Mouse (Mus musculus) stomach, embryonic 14.5 days (tissue): ENCODE results near the gene Ifrd2. TPM values are rescaled to one million over a fixed set of nuclear protein-coding genes. Genes with fewer than 3 reads are reported as not detected.

ENCODE experiments used
- ATAC-seq: fragments of 200-750 bp; cut with Nextera tagmentation; 2 replicates; pipeline ENCODE4 v1.8.0; 2017; ENCODE audit warnings: low read depth, moderate TSS enrichment; ENCODE audit not compliant: insufficient number of reproducible peaks, insufficient read depth, low FRiP score
- H3K27ac ChIP-seq: fragments of 300-500 bp; sonication (generic); 2 replicates; pipeline ENCODE4 v1.5.1; 2014; ENCODE audit warnings: mild to moderate bottlenecking, low read length, moderate library complexity, mixed read lengths
- H3K27me3 ChIP-seq: fragments of 300-500 bp; sonication (generic); 2 replicates; pipeline ENCODE4 v1.6.1; 2014; ENCODE audit warnings: low read length, control low read depth, mixed read lengths; ENCODE audit not compliant: control insufficient read depth, insufficient read depth
- H3K36me3 ChIP-seq: fragments of 300-500 bp; sonication (generic); 2 replicates; pipeline ENCODE4 v1.6.1; 2014; ENCODE audit warnings: mild to moderate bottlenecking, control low read depth, low read length, moderate library complexity, mixed read lengths; ENCODE audit not compliant: control insufficient read depth, insufficient read depth
- H3K4me1 ChIP-seq: fragments of 300-500 bp; sonication (generic); 2 replicates; pipeline ENCODE4 v1.6.1; 2014; ENCODE audit warnings: low read length, control low read depth, mixed read lengths; ENCODE audit not compliant: control insufficient read depth, insufficient read depth
- H3K4me2 ChIP-seq: fragments of 300-500 bp; sonication (generic); replicated peaks from 2 replicates; pipeline ENCODE4 v1.6.1; 2014; ENCODE audit warnings: low read depth, low read length, control low read depth
- H3K4me3 ChIP-seq: fragments of 300-500 bp; sonication (generic); 2 replicates; pipeline ENCODE4 v1.5.1; 2014; ENCODE audit warnings: low read depth, low read length, control low read depth
- H3K9ac ChIP-seq: fragments of 300-500 bp; sonication (generic); replicated peaks from 2 replicates; pipeline ENCODE4 v1.6.1; 2014; ENCODE audit warnings: low read depth, mild to moderate bottlenecking, control low read depth, low read length, moderate library complexity, mixed read lengths
- H3K9me3 ChIP-seq: fragments of 300-500 bp; sonication (generic); 2 replicates; pipeline ENCODE4 v1.6.1; 2016; ENCODE audit warnings: low read depth, low read length, control low read depth; ENCODE audit not compliant: control insufficient read depth
- WGBS: fragments of 180-500 bp; shearing (Covaris S2); extraction: QIAGEN DNeasy Blood & Tissue Kit; methylation state at CpG from one replicate; pipeline ENCODE4 v1.1.7; 2014; 5-methylcytosine and 5-hydroxymethylcytosine counted together
- polyA plus RNA-seq: library from polyadenylated mRNA; unstranded; fragments of >200 nt; fragmentation: Nextera tagmentation; extraction: Ambion mirVana; gene quantifications from 2 replicates; pipeline ENCODE4 v1.2.1, GENCODE M21; 2014

Ifrd2 gene
- polyA plus RNA-seq, 1 experiment from 2014 or later: 61.1 TPM

DNA sequence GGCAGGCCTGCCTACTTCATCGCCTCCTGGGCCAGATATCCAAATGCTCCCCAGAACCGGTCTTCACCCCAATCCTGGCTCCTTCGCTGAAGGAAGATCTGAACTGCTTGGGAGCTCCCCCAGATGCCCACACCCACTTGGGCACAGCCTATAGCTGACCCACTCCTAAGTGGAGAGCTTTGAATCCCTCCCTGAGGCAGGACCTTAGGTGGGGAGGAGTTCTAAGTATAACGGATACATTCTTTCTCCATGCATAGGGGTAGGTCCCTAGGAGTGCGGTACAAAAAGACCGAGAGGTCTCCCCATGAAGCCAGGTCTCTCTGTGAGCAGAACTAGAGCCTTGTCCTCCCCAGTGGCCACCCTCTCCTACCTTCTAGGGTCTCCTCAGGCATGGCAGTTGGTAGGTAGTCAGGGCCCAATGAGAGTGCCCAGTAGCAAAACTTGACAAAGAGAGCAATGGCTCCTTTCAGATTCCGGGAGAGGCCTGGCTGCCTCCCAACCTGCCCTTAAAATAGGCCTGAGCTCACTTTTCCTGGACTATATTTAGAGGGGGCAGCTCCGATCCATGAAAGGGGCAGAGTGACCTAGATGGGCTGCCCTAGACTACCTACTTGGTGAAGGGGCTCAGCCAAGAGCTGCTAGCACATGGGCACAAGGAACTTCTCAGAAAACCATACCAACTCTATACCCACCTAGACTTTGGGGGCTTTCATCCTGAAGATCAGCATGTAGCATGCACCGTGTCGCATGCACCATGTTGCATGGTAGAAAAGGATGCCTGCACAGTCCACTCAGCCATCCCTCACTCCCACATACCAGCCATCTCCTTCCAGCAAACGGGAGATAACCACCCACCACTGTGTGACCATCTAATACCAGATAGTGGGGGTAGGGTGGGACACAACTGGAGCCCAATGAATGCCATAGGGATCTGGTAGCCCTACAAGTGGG, 9.5 kb downstream of the Ifrd2 start:
- H3K36me3 ChIP-seq: peaks cover 19% of the 10 kb centered on the region

GRCm38 (mm10) chr9:107598385-107598784, 10.9 kb downstream of the Ifrd2 start:
- Histone ChIP-seq H3K27me3 (no peaks in the 10 kb centered on the region), H3K4me1 (no peaks in the 10 kb centered on the region), H3K4me3 (no peak overlapping the region), H3K36me3 (peaks cover 7% of the 10 kb centered on the region; the same call in 1 of the 2 replicates), H3K27ac (no peak overlapping the region), H3K9me3 (no peaks in the 10 kb centered on the region), H3K4me2 (no peak overlapping the region), H3K9ac (no peak overlapping the region)
- 69% methylated on average over 5 of the region's 5 CpGs for WGBS
- no peak for ATAC-seq

More for the DNA sequence above, 9.5 kb downstream of the Ifrd2 start:
- Histone ChIP-seq H3K4me1 (no peaks in the 10 kb centered on the region), H3K27me3 (no peaks in the 10 kb centered on the region), H3K4me3 (no peak overlapping the region), H3K9ac (no peak overlapping the region), H3K4me2 (no peak overlapping the region), H3K27ac (no peak overlapping the region), H3K9me3 (no peaks in the 10 kb centered on the region)
- ATAC-seq: no peak
- 89% methylated on average over 11 of the region's 11 CpGs for WGBS

DNA sequence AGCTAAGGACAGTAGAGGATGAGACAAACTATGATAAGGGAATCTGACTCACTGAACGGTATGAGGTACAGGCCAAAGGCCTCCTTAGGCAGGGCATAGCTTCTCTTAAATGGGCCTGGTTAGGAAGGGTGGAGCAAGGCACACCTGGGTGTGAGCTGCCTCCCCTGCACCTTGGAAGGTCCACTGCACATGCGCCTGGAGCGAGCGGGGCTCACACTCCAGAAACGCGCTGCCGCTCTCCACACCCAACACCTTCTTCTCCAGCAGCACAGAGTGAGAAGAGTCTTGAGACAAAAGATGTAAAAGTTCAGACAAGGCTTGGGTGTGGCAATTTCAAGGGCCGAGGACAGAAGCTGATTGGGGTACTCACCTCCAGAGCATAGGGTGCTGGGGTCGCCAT, 12.0 kb downstream of the Ifrd2 start:
- H3K4me3 ChIP-seq: no peak overlapping the region
- H3K4me1 ChIP-seq: 0 out of 2 replicates have a peak, but pooled peaks cover 5% of the 10 kb centered on the region
- H3K27ac ChIP-seq: no peak overlapping the region
- WGBS: 86% methylated on average over 9 of the region's 9 CpGs
- ATAC-seq: no peak
- 0 out of 2 replicates have a peak, but pooled peaks cover 3% of the 10 kb centered on the region for H3K36me3 ChIP-seq
- no peaks in the 10 kb centered on the region for H3K9me3 ChIP-seq
- H3K4me2 ChIP-seq: no peak overlapping the region
- H3K9ac ChIP-seq: no peak overlapping the region
- H3K27me3 ChIP-seq: no peaks in the 10 kb centered on the region

- no peak overlapping the region for H3K27ac ChIP-seq
- no peak overlapping the region for H3K4me2 ChIP-seq
- WGBS: 65% methylated on average over 14 of the region's 14 CpGs
- no peaks in the 10 kb centered on the region for H3K27me3 ChIP-seq
- 0 out of 2 replicates have a peak, but pooled peaks cover 3% of the 10 kb centered on the region for H3K36me3 ChIP-seq
- H3K9me3 ChIP-seq: no peaks in the 10 kb centered on the region
- no peak overlapping the region for H3K4me3 ChIP-seq
- no peak for ATAC-seq
- no peak overlapping the region for H3K9ac ChIP-seq
- 0 out of 2 replicates have a peak, but pooled peaks cover 8% of the 10 kb centered on the region for H3K4me1 ChIP-seq
Observed at GRCm38 (mm10) chr9:107599842-107600241, 12.4 kb downstream of the Ifrd2 start.

DNA sequence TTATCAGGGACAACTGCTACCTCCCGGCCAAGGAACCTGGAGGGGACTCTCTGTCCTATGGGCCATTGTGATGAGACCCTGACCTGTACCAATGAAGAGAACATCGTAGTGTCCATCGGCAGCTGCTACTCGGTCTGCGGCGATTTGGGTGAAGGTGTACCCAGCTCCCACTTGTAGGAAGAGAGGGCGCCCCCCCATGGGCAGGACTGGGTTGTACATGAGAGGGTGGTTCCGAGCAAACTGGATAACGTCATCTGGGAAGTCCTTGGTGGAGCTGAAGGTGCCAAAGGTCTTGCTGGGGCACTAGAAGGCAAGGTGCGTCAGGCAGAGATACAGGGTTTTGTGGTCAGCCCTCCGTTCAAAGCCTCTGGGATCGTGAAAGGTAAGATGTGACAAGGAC, 13.3 kb downstream of the Ifrd2 start:
- Histone ChIP-seq H3K4me2 (no peak overlapping the region), H3K4me1 (0 out of 2 replicates have a peak, but pooled peaks cover 8% of the 10 kb centered on the region), H3K27ac (no peak overlapping the region), H3K27me3 (no peaks in the 10 kb centered on the region), H3K9ac (no peak overlapping the region), H3K9me3 (no peaks in the 10 kb centered on the region), H3K4me3 (no peak overlapping the region), H3K36me3 (0 out of 2 replicates have a peak, but pooled peaks cover 3% of the 10 kb centered on the region)
- WGBS: 77% methylated on average over 12 of the region's 12 CpGs
- no peak for ATAC-seq

DNA sequence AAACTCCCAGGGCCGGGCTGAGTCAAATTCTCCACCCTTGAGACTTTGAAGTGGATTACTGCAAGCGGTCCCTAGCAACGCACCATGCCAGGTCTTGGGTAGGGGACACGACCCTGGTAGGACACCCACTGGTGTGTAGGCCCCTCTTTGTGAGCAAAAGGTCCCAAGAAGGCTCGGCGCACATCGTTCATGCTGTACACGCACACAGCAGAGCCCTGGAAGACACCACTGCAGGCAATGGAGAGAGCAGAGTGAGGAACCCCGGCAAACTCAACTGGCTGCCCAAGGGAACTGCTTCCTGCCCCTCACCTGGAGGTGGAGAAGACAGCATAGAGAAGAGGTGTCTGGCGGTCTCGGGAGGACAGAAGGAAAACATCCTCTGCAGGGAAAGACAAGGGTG, 13.8 kb downstream of the Ifrd2 start:
- no peaks in the 10 kb centered on the region for H3K9me3 ChIP-seq
- no peak overlapping the region for H3K27ac ChIP-seq
- no peak overlapping the region for H3K4me2 ChIP-seq
- ATAC-seq: no peak
- 85% methylated on average over 11 of the region's 11 CpGs for WGBS
- no peaks in the 10 kb centered on the region for H3K27me3 ChIP-seq
- H3K4me3 ChIP-seq: no peak overlapping the region
- peaks cover 9% of the 10 kb centered on the region; the same call in 1 of the 2 replicates for H3K4me1 ChIP-seq
- H3K9ac ChIP-seq: no peak overlapping the region
- H3K36me3 ChIP-seq: no peaks in the 10 kb centered on the region

- no peak overlapping the region; the same call in 1 of the 2 replicates for H3K9ac ChIP-seq
- no peak overlapping the region for H3K4me3 ChIP-seq
- WGBS: 11% methylated on average over 10 of the region's 10 CpGs
- no peak overlapping the region for H3K27ac ChIP-seq
- no peaks in the 10 kb centered on the region for H3K9me3 ChIP-seq
- no peak for ATAC-seq
- no peaks in the 10 kb centered on the region for H3K36me3 ChIP-seq
- H3K4me1 ChIP-seq: peaks cover 17% of the 10 kb centered on the region; the same call in 1 of the 2 replicates
- H3K4me2 ChIP-seq: no peak overlapping the region
- no peaks in the 10 kb centered on the region for H3K27me3 ChIP-seq
Observed at GRCm38 (mm10) chr9:107602068-107602648, 14.7 kb downstream of the Ifrd2 start.

DNA sequence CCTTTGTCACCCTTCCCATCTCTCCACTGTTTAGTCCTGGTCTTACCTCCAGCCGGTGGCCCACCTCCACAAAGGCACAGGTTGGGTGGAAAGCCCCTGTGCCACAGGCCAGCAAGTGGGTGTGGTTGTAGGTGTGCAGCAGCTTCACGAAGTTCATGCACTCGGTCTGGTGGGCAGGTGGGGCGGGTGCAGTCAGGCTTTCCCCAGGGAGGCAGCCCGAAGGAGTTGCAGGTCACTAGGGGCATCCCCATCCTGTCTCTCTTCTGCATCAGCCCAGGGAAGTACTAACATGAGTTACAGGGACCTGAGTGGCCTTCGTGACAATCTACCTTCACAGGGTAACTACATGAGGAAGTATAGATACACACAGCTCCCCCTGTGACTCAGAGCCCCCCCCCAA, 15.8 kb downstream of the Ifrd2 start:
- peaks cover 22% of the 10 kb centered on the region; the same call in 1 of the 2 replicates for H3K4me1 ChIP-seq
- no peaks in the 10 kb centered on the region for H3K9me3 ChIP-seq
- no peak for ATAC-seq
- H3K4me2 ChIP-seq: no peak overlapping the region
- no peak overlapping the region for H3K27ac ChIP-seq
- H3K27me3 ChIP-seq: no peaks in the 10 kb centered on the region
- H3K4me3 ChIP-seq: no peak overlapping the region
- 68% methylated on average over 6 of the region's 6 CpGs for WGBS
- no peaks in the 10 kb centered on the region for H3K36me3 ChIP-seq
- H3K9ac ChIP-seq: no peak overlapping the region
